Mouse (Mus musculus): Measurements from ENCODE around the gene Tnfsfm13.
"Not testable (repeated sequence)": the region's sequence is repeated elsewhere in the genome, so short reads cannot be mapped to it uniquely, and the experiment has no call there.

The Tnfsfm13 gene

DNA sequence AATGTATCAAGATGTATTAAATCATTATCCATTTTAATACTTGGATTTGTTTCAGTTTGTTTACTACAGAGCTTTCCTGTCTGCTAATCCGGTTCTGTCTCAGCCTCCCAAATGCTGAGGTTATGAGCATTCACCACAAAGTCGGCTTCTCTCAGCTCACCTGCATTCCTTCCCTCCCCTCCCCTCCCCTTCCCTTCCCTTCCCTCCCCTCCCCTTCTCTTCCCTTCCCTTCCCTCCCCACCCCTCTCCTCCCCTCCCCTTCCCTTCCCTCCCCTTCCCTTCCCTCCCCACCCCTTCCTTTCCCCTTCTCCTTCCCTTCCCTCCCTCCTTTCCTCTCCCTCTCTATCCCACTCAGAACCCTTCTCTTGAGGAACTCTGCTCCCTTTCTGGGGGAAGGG, 8.7 kb upstream of the Tnfsfm13 start:
- no peak for DNase-seq (ENCODE audit: low read depth, low spot score)

DNA sequence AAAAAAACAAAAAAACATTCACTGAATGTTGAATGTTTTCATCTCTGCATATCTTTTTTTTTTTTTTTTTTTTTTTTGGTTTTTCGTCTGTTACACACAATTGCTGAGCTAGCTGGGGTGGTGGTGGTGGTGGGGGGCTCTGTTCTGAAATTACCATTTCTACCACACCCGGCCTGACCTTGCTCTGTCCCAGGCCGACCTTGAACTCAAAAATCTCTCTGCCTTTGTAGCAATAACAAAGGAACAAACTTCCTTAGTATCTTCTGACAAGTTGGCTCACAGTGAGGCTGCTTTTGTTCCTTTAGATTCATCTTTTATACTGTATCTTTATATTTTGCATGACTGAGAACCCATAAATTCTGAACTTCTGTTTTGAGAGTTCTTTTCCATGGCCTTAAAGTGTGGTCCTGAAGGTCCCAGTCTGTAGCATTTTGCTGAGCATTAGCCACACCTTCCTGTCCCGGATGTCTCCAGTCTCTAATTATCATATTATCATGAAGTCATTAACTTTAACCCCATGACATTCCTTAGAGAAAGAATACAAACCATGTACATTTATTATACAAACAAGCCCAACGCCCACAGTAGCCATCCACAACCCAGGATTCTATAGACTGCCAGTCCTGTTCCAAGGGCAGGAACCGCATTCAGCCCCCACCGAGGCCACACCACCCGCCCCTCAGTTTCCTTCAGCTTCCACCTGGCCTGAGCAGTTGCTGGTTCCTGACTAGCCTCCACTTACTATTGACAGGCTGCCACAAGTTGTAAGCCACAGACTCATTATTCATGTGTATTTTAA, 8.1 kb upstream of the Tnfsfm13 start:
- DNase-seq (ENCODE audit: low read depth, low spot score): no peak

- not testable (repeated sequence) for DNase-seq (ENCODE audit: low read depth, low spot score)
These were observed 7.5 kb upstream of the Tnfsfm13 start for GRCm38 (mm10) chr11:69703381-69703780.

- DNase-seq (ENCODE audit: low read depth, low spot score): not testable (repeated sequence)
These were observed 7.0 kb upstream of the Tnfsfm13 start for GRCm38 (mm10) chr11:69702886-69703285.

- no peak for DNase-seq (ENCODE audit: low read depth, low spot score)
These were observed 3.7 kb upstream of the Tnfsfm13 start for GRCm38 (mm10) chr11:69699595-69699994.

DNA sequence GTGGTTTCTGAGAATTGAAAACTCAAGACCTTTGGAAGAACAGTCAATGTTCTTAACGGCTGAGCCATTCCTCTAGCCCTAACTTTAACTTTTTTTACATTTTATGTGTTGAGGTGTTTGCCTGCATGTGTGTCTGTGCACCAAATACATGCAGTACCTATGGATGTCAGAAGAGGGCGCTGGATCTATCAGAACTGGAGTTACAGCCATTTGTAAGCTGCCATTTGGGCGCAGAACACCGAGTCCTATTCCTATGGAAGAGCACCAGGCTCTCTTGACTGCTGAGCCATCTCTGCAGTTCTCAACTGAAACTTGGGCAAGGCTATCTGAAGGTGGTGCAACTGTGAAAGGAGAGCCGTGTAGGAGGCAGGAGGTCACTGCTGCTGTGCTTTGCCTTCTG, 2.7 kb upstream of the Tnfsfm13 start:
- no peak for DNase-seq (ENCODE audit: low read depth, low spot score)

DNA sequence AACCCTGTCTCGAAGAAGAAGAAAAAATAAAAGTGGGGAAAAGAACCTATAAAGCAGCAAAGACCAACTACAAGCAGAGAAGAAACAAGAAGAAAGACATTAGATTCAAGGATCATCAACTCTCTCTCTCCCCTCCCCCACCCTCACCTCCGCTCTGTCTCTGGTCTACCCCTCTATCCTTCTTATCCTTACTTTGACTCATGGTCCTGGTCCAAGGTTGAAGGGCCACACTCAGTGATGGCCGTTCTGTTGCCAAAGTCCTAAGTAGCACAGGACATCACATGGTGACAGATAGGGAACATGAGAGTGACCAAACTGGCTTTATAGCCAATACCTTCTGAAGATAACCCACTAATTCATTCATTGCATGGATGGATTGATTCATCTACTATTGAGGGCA, 1.5 kb upstream of the Tnfsfm13 start:
- no peak for DNase-seq (ENCODE audit: low read depth, low spot score)

DNA sequence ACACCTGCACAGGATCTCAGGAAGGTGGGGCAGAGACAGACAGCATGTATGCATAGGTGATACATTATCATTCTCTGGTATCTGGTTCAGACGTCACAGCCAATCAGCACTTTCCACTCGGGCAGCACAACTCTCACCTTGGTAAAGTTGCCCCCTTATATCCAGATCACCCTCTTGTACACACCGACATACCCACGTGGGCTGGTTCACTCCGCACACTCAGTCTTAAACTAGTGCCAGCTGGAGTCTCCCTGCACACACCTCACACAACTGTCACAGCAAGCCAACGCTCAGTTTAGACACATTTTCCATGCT, 895 bp downstream of the Tnfsfm13 start:
- no peak for DNase-seq (ENCODE audit: low read depth, low spot score)

DNA sequence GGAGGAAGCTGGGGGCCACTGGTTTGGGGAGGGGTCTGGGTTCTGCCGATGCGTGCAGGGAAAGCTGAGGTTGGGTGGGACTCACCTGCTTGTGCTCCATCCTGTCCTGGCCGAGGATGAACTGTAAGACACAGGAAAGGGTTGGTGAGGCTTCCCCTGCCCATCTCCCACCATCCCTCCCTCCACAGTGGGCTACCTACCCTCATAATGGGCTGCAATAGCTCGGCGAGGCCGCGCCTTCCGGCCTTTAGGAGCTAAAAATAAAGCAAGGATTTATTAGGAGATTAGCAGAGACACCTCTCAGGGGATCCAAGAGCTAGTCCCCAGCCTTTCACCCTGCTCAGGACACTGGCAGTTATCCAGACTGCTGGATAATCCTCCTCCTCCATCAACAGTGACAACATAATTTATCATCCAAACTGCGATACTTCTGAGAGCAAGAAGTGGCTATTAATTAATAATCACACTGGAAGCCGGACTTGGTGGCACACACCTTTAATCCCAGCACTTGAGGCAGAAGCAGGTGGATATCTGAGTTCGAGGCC, 2.4 kb downstream of the Tnfsfm13 start:
- no peak for DNase-seq (ENCODE audit: low read depth, low spot score)

DNA sequence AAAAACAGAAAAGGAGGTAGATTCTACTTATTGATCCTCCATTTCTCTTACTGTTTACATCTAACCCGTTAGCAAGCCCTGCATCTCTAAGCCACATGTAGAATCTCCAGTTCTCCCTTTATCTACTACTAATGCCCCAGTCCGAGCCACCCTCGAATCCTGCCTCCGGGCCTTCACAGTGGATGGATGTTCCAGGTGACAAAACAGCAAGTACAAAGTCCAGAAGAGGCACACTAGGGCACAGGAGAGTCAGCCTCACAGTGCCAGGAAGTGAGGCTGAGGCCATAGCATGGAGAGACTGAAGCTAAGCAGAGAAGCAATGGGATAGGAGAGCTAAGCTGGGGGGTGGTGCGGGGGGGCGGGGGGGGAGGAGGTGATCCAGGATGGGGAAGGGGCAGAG, 3.0 kb downstream of the Tnfsfm13 start:
- no peak for DNase-seq (ENCODE audit: low read depth, low spot score)

GRCm38 (mm10) chr11:69692196-69692811, 3.6 kb downstream of the Tnfsfm13 start:
- DNase-seq (ENCODE audit: low read depth, low spot score): no peak

DNA sequence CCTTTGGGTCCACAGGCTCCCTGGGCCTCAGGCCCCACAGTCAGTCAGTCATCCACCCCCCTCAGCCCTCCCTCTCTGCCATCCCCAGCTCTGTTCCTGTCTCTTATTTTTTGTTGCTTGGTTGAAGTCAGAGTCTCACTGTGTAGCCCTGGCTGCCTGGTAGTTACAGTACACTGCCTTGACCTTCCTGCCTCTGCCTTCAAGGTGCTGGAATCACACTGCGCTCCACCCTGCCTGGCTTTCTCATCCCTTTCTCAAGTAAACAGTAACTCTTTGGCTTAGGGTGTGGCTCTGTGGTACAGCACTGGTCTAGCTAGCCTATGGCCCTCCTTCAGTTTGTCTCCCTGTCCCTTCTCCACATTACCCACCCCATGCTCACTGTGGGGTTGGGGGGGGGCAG, 6.0 kb downstream of the Tnfsfm13 start:
- no peak for DNase-seq (ENCODE audit: low read depth, low spot score)

DNA sequence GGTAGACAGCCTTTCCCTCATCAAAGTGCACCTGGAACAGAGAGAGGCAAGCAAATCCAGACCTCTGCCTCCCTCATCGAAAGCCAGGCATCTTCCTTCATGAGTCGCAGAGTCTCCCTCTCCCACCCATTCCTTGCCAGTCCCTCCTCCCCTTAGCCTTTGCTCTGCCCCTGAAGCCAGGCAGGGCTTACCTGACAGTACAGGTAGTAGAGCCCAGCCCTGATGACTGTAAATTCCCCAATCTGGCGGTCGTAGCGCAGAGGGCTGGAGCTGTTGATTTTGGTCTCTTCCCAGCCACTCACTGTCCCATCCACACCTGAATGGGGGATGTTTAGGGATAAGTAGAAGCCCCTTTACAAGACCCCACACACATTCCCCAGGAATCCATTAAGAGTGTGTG, 8.8 kb downstream of the Tnfsfm13 start:
- no peak for DNase-seq (ENCODE audit: low read depth, low spot score)

- no peak for DNase-seq (ENCODE audit: low read depth, low spot score)
These were observed 9.5 kb downstream of the Tnfsfm13 start for GRCm38 (mm10) chr11:69686377-69686776.

DNA sequence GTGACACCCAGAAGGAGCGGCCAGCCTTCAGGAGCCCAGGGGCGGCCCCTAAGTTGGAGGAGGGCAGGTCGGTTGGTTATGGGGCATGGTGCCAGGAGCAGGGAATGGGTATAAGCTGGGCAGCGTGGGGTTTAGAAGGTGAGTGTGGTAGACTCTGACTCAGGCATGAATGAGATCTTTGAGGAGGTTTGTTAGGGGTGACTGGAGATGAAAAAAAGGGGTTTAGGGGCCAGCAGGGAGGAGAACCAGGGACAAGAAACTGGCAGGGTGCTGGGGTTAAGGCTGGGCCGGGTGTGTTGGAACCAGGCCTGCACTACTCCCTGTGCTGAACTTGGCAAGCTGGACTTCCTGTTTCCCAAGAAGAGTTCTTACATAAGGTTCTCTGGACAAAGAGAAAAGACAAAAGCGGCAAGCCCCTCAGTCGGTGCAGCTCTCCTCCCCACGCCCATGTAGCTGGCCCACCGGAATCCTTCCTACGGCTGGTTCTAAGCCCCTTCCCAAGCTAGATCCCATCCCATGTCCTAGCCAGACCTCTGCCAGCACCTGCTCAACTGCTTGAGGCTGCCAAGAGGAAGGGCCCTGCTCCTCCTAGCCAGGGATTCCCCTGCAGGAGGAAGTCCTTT, 10.3 kb downstream of the Tnfsfm13 start, which contains the start of gene Tnfsf13:
Gene Tnfsf13, minus strand, starts transcription at position 259 of the 623 bp plus-strand sequence.
- no peak for DNase-seq (ENCODE audit: low read depth, low spot score)

- no peak for DNase-seq (ENCODE audit: low read depth, low spot score)
These were observed 11.0 kb downstream of the Tnfsfm13 start for GRCm38 (mm10) chr11:69684936-69685335.

DNA sequence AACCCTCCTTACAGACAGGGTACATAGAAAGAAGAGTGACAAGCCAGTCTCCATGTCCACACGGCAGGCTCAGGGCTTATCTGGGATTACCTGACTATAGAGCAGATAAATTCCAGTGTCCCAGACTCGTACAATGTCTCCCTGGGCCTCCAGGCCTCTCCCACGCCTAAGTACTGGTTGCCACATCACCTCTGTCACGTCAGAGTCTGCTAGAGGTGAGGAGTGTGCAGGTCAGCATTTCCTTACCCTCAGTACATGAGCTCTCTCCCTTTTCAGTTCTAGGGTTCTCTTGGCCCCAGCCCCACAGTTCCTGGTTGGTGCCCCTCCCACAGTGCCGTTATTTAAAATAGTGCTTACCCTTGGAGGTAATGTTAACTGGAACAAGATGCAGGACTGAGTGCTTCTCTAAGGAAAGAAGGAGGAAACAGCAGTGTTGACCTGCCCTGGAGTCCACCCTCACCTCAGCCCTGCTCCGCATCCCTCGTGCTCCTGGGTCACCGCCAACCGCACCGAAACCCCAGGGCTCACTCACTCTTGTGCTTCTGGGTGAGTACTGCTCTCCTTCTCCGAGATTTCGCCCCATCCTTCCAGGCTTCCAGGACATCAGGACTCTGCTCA, 11.7 kb downstream of the Tnfsfm13 start:
- DNase-seq (ENCODE audit: low read depth, low spot score): no peak

DNA sequence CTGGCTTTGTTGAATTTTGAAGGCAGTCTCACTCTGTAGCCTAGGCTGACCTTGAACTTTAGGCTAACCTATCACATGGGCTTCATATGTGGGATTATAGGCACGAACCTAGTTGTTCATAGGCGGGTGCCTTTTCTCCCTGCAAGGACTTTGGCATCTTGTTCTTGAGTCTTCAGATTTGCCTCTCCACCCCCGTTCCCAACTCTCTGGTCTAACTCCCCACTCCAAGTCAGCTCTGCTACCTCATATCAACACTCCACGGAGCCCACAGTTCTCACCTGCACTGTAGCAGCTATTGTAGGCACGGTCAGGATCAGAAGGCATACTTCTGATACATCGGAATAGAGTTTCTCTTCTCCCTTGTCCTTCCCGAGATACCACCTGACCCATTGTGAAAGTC, 12.3 kb downstream of the Tnfsfm13 start:
- no peak for DNase-seq (ENCODE audit: low read depth, low spot score)

- DNase-seq (ENCODE audit: low read depth, low spot score): no peak
These were observed 12.9 kb downstream of the Tnfsfm13 start for GRCm38 (mm10) chr11:69682840-69683533.

DNA sequence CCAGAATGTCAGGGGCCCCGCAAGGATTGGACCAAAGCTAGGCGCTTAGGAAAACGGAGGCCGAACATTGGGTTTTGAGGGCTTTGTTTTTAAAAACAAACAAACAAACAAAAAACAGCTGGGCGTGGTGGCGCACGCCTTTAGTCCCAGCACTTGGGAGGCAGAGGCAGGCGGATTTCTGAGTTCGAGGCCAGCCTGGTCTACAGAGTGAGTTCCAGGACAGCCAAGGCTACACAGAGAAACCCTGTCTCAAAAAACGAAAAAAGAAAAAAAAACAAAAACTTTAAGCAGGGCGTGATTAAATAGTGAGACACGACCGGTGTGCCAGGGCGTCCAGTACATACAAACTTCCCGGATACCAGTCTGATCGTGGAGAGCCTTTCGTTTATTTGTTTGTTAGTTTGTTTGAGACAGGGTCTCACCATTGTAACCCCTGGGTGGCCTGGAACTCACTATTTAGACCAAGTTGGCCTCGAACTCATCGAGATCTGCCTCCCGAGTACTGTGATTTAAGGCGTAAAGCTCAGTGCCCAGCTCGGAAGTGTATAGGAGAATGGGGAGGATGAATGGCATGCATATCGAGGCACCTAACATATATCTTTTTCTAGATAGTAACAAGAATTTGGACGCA, 13.6 kb downstream of the Tnfsfm13 start:
- no peak for DNase-seq (ENCODE audit: low read depth, low spot score)
